Mouse (Mus musculus) brain, embryonic 14.5 days (tissue): ENCODE measurements around the gene Tmem214.

Experiments used
- CTCF ChIP-seq: fragments of 200-500 bp; IDR thresholded peaks from 2 replicates; pipeline ENCODE4 v1.5.1; 2012; ENCODE audit warnings: inconsistent platforms, mild to moderate bottlenecking, moderate library complexity, borderline replicate concordance; ENCODE audit not compliant: insufficient read depth, insufficient read length; ENCODE audit errors: extremely low read depth
- POLR2A ChIP-seq: fragments of 200-500 bp; IDR thresholded peaks from 2 replicates; pipeline ENCODE4 v1.6.1; 2012; ENCODE audit warnings: mild to moderate bottlenecking, inconsistent platforms, borderline replicate concordance; ENCODE audit not compliant: poor library complexity, insufficient read depth, insufficient read length, severe bottlenecking; ENCODE audit errors: extremely low read depth

DNA sequence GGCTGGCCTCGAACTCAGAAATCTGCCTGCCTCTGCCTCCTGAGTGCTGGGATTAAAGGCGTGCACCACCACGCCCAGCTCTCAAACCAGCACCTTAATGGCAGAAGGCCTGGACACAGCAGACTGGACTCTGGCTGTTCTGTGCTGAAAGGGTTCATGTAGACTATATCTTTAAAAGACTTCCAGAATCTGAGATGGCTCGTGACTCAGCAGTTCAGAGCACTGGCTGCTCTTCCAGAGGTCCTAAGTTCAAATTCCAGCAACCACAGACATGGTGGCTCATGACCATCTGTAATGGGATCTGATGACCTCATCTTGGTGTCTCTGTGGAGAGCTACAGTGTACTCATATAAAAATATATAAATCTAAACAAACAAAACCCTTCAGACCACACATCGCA is 34.0 kb downstream of the Tmem214 start:
- TF ChIP-seq POLR2A, result no peak
- TF ChIP-seq CTCF, result no peak
